Mouse (Mus musculus) liver, embryonic 14.5 days (tissue): ENCODE measurements around the gene Hnrnpa3.

Experiments used
- CTCF ChIP-seq: IDR thresholded peaks from 2 replicates; pipeline ENCODE4 v1.5.1; 2016; ENCODE audit warnings: antibody characterized with exemption, low read depth, control low read depth
- EP300 ChIP-seq: IDR thresholded peaks from 2 replicates; pipeline ENCODE4 v1.6.1; 2016; ENCODE audit warnings: antibody characterized with exemption, low read depth

GRCm38 (mm10) chr2:75650437-75650836, 8.6 kb upstream of the Hnrnpa3 start:
- TF ChIP-seq CTCF (no peak), EP300 (no peak)
